Mouse (Mus musculus) heart, postnatal 10 days (tissue): ENCODE data around the gene Zdhhc19. TPM values are rescaled to one million over a fixed set of nuclear protein-coding genes. Genes with fewer than 3 reads are reported as not detected.
A peak's percentile ranks its signal among the peaks of the same experiment; 100 is the strongest.

ENCODE experiments used
- DNase-seq, 2 experiments: peaks; one replicate each; pipeline ENCODE4 v3.0.0; 2021
- intact Hi-C: fragments of 180-260 bp; cut with DNase I; formaldehyde crosslinking; loops from one replicate; pipeline ENCODE4 v1.15.1; 2025
- total RNA-seq, 2 experiments: library from RNA; stranded (reverse); gene quantifications; 2 replicates each; pipeline ENCODE4 v1.2.3; 2021

Zdhhc19 gene
- total RNA-seq, 2 experiments from 2014 or later, result not detected

GRCm38 (mm10) chr16:32597909-32598381 is 101.9 kb downstream of the Zdhhc19 start:
- intact Hi-C loops, result no loop called here
- peak; percentile 41 to 44 for DNase-seq

- intact Hi-C loops, result no loop called here
- no peak for DNase-seq
These were observed 103.1 kb downstream of the Zdhhc19 start for GRCm38 (mm10) chr16:32599151-32599550.

DNA sequence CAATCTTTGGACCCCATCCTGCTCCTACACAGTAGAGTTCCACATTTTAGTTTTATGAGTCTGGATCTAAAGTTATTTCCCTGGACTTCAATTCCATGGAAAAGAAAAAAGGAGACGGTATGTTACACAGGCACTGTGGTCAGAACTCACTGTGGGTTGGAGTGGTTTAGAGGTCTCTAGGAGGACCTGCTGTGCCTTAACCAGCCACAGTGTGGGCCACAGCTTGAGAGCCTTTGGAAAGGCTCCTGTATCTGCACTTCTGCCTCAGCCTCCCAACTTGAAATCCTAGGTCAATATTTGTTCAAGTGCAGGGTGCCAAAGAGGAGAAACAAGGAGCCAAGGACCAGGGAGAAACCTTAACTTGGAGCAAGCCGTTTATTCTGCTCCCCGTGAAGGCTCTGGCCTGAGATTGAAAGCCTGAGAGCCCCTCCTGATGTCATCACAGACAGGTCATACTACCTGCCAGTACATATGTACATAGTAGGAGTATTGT is 106.2 kb downstream of the Zdhhc19 start:
- DNase-seq, result no peak
- intact Hi-C loops, result no loop called here

- intact Hi-C loops, result no loop called here
- no peak for DNase-seq
These were observed 111.7 kb downstream of the Zdhhc19 start for GRCm38 (mm10) chr16:32607562-32608343.

GRCm38 (mm10) chr16:32608344-32608711 is 112.3 kb downstream of the Zdhhc19 start:
- intact Hi-C loops, result no loop called here
- DNase-seq, result no peak

DNA sequence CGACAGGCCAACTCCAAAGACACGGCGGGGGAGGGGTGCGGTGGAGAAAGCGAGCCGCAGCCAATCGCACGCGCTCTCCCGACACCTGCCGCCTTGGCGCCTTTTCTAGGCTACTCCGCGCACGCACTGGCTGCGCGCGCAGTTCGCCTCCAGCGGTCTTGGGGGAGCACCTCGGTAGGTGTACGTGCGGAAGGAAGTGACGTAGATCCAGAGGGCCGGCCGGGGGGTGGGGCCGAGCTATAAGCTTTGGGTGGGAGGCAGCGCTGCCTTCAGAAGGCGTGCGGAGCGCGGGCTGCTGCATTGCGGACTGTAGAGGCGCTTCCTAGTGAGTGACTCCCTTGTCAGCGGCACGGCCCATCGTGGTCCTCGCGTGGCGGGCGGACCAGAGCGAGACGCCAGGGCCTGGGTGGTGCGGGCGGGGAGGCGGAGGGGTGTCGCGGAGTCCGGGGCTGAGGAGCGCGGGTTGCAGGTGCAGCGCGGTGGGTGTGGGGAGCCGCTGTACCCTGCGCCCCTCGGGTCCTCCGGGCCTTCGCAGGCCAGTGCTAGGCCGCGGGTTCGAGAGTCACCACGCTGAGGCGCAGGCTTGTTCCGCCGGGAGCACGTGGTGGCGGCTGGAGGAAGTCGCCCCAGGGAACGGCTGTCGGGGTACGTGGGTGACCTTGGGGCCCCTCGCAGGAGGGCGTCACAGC is 112.8 kb downstream of the Zdhhc19 start, which contains the start of gene Tfrc:
Tfrc (plus strand) TSS at position 209 of the 689 bp plus-strand sequence.
- intact Hi-C loops, result no loop called here
- DNase-seq, result peak; percentile 94 to 97

DNA sequence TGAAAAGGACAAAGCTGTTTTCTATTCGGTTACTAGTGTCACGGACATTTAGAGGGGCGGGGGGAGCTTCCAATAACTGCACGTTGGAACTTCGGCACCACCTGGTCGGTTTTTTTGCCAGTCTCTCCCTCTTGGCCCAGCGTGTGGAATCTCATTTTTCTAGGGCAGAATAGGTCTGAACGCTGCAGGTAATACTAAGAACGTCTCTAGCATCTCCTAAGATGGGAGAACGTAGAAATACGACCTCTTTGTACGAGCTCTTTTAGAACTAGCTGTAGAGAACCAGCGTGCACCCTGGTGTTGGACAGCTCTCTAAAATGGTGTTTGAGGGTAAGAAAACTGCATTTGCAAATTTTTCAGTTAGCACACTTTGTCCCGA is 113.3 kb downstream of the Zdhhc19 start:
- intact Hi-C loops, result no loop called here
- peak in 1 of 2 experiments; percentile 20 for DNase-seq

DNA sequence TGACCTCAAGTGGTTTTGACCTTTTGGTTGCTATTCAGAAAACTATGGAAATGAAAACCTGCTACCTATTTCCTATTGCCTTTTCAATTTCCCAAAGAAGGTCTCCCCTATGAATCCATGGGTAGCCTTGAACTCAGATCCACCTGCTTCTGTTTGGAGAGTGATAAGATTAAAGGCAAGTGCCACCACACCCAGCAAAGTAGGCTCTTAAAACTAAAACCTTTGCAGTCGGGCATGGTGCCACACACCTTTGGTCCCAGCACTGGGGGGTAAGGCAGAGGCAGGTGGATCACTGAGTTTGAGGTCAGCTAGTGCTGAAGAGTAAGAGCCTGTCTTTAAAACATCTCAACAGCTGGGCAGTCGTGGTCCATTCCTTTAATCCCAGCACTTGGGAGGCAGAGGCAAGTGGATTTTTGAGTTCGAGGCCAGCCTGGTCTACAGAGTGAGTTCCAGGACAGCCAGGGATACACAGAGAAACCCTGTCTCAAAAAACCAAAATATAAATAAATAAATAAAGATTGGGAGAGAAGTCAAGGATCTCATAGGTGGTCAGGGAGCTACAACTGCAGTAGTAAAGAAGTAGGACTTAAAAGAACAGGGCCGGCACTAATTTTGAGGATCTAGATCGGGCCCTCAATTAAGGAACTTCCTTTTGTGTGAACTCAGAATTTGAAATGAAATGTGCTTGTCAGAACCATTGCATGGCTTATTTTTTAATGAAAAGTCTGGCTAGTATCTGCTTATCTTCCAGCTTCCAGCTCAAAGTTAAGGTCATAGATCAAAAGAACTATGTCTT is 114.6 kb downstream of the Zdhhc19 start:
- intact Hi-C loops, result loop anchor here (2.0 to 5.0 kb wide), 2 partner anchors 88 to 102 kb away; no protein-coding TSS in a partner anchor
- DNase-seq, result peak in 1 of 2 experiments; percentile 17

Other genes with a start within 250 kb of the Zdhhc19 start
- 10 to 100 TPM; 15.5 to 16.3 TPM for gene Fbxo45, start 249.1 kb upstream of the Zdhhc19 start, total RNA-seq
- gene Wdr53, start 249.0 kb upstream of the Zdhhc19 start, total RNA-seq, result 1 to 10 TPM; 6.8 to 6.9 TPM
- gene Smco1, start 224.8 kb upstream of the Zdhhc19 start, total RNA-seq, result 1 to 10 TPM; 7.9 to 9.6 TPM
- 10 to 100 TPM; 16.1 to 18.5 TPM for gene Rnf168, start 218.8 kb upstream of the Zdhhc19 start, total RNA-seq
- gene Ubxn7, start 164.0 kb upstream of the Zdhhc19 start, total RNA-seq, result 10 to 100 TPM; 34.0 to 35.4 TPM
- not detected for gene Tm4sf19, start 95.8 kb upstream of the Zdhhc19 start, total RNA-seq
- gene Tctex1d2, start 76.6 kb upstream of the Zdhhc19 start, total RNA-seq, result 1 to 10 TPM; 5.5 to 5.6 TPM
- 100 to 1,000 TPM in 1 of 2 experiments, 10 to 100 TPM in 1; 98.6 to 107 TPM for gene Pcyt1a, start 65.3 kb upstream of the Zdhhc19 start, total RNA-seq
- gene Slc51a, start 8.4 kb upstream of the Zdhhc19 start, total RNA-seq, result 1 to 10 TPM; 3.4 to 4.2 TPM
- 100 to 1,000 TPM; 180 to 317 TPM for gene Tfrc, start 112.7 kb downstream of the Zdhhc19 start, total RNA-seq
- 10 to 100 TPM; 39.0 to 41.3 TPM for gene Tnk2, start 147.6 kb downstream of the Zdhhc19 start, total RNA-seq
- under 1 TPM; 0.10 to 0.17 TPM for gene Muc4, start 239.6 kb downstream of the Zdhhc19 start, total RNA-seq